Mouse (Mus musculus) CH12.LX (cell line): ENCODE data around the gene Jtb.

ENCODE experiments used
- CTCF ChIP-seq, 2 experiments: IDR thresholded peaks in 1 of 2; conservative IDR thresholded peaks in 1 of 2; 2 replicates each; pipeline ENCODE4 v1.5.1; 2011 to 2012; ENCODE audit warnings: low read depth in 2 of 2, low read length in 2 of 2, improper control_type of control experiment in 1 of 2, inconsistent platforms in 1 of 2, mild to moderate bottlenecking in 1 of 2, moderate library complexity in 1 of 2
- E2F4 ChIP-seq: IDR thresholded peaks from 2 replicates; pipeline ENCODE4 v1.6.1; 2011; ENCODE audit warnings: low read depth, low read length, improper control_type of control experiment; ENCODE audit not compliant: insufficient replicate concordance
- EP300 ChIP-seq: IDR thresholded peaks from 2 replicates; pipeline ENCODE4 v1.6.1; 2011; ENCODE audit warnings: low read length, improper control_type of control experiment
- GABPA ChIP-seq: IDR thresholded peaks from 2 replicates; pipeline ENCODE4 v1.6.1; 2012; ENCODE audit warnings: low read depth, low read length, improper control_type of control experiment, inconsistent platforms; ENCODE audit not compliant: insufficient replicate concordance
- HCFC1 ChIP-seq: IDR thresholded peaks from 2 replicates; pipeline ENCODE4 v1.6.1; 2012; ENCODE audit warnings: low read depth, mild to moderate bottlenecking, inconsistent platforms, low read length, improper control_type of control experiment
- POLR2A ChIP-seq: IDR thresholded peaks from 2 replicates; pipeline ENCODE4 v1.6.1; 2011; ENCODE audit warnings: low read depth, mild to moderate bottlenecking, improper control_type of control experiment, low read length
- RCOR1 ChIP-seq: conservative IDR thresholded peaks from 2 replicates; pipeline ENCODE4 v1.6.1; 2012; ENCODE audit warnings: low read depth, mild to moderate bottlenecking, inconsistent platforms, low read length, improper control_type of control experiment
- TCF12 ChIP-seq: IDR thresholded peaks from 2 replicates; pipeline ENCODE4 v1.6.1; 2014; ENCODE audit warnings: low read depth, mild to moderate bottlenecking, inconsistent platforms, low read length, improper control_type of control experiment
- ZC3H11A ChIP-seq: IDR thresholded peaks from 2 replicates; pipeline ENCODE4 v1.6.1; 2012; ENCODE audit warnings: low read depth, mild to moderate bottlenecking, inconsistent platforms, low read length, improper control_type of control experiment

GRCm38 (mm10) chr3:90220088-90220487 lies 11.3 kb upstream of the Jtb start:
- TF ChIP-seq POLR2A, result no peak
- no peak for TF ChIP-seq RCOR1
- no peak for TF ChIP-seq EP300
- TF ChIP-seq HCFC1, result 0 out of 2 replicates have a peak, but pooled peaks have one; percentile 10
- peak; percentile 47 for TF ChIP-seq ZC3H11A
- TF ChIP-seq GABPA, result no peak
- TF ChIP-seq E2F4, result no peak
- TF ChIP-seq TCF12, result no peak
- peak in 1 of 2 experiments; percentile 88; a peak in 3 of 4 replicates for TF ChIP-seq CTCF (conservative IDR thresholded peaks at IDR 0.05 in 1 of 2, IDR thresholded peaks at IDR 0.05 in 1 of 2; ENCODE audit: low read depth in 2 of 2, low read length in 2 of 2)
